Mouse (Mus musculus) spleen, embryonic (tissue): ENCODE measurements at regions not wholly inside any gene's neighbourhood (a gene's known extent, or its start where the extent isn't known, plus 50 kb on each side); places are given as distances from the start of the nearest gene placed in this dataset.

ENCODE experiments used
- CTCF ChIA-PET: fragments of 350-600 bp; sonication (Branson Sonifier 250); formaldehyde crosslinking; loops from one replicate; lab custom pipeline; 2022; lab: Charles Lee

DNA sequence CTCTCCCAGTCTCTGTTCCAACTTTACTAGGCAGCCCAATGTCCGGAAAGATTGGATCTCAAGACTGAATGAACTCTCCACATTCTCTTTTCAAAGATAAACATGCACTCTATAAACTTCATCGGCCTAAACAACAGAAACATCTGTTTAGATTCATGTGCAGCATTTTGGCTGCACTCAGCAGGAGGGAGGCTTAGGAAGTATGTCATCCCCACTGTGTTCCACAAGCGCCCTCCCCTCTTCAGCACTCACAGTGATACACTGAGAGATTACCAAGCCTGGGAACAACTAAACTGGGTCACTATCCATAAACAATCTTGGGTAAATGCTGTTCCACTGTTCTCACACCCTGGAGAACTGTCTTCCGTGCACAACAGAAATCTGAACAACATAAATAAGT, 185.5 kb upstream of the Gm11114 start:
- CTCF ChIA-PET, result no interaction called here

DNA sequence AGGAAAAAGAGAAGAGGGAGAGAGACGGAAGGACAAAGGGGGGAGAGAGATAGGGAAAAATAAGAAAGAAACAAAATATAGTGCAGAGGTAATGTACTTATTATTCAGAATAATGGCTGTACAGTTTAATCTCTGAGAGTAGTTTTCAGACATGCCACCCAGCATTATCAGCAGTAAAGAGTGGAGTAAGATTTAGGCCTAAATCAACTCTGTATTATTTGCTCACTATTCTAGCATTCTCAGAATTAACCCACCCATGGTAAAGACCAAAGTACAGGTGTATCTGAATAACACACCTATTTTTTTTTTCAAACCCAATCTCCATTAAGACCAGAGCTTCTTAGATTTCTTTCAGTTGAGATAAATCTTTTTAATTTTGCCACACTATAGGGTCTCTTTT, 177.7 kb upstream of the Gm11114 start:
- CTCF ChIA-PET, result no interaction called here

DNA sequence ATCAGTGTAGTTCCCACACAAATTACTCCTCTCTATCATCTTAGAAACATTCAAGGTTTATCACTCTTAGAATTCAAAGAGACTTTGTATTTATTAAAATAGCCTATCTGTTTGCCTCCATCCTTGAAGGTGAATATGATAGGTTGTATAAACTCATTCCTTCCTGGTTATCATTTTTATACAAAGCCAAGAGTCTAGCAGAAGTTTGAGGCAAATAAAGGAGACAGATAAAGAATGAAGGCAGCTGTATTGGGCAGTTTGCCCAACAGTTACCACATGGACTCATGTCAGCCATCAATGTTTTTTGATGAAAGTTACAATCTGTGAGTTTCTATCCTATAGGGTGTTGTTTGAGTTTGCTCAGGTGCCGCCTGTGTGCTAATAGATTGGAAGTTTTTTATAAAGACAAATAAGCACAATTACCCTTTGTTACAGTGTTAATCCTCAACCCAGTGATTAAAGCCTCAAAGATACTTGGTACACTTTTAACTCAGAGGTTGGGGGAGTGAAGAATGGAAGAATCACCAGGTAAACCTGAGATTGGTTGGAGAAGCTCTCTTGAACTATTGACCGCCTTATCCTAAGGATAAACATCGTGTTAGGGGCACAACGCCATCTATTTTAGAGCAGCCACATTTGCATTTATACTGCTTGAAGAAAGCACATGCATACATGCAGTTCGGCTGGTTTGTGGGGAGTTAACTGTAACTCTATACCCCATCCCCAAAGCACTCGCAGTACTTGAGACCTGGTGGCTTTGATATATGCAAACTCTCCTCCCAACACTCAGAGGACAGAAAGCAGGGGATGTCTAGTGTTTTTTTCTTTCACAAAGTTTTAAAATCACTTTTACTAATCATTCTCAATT, 175.6 kb upstream of the Gm11114 start:
- CTCF ChIA-PET, result no interaction called here

DNA sequence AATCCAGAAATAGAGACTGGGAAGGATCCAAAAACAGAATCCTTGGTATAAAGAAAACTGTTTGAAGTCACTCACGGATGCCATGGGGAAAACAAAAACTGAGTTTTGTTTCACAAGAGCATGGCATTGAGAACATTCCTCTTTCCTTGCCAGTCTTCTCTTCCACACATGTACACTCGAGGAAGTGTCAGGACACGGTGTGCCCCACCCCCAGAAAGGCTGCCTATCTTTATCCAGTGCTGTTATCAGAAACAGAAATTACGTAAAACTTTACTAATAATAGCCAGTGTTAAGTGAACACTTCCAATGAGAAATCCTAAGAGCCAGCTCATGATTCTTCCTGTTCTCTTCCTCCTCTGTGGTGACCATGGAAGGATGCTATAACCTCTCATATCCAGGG, 172.7 kb upstream of the Gm11114 start:
- CTCF ChIA-PET, result no interaction called here

GRCm38 (mm10) chr9:85144363-85144762, 168.2 kb upstream of the Gm11114 start:
- CTCF ChIA-PET, result interaction anchor here (0.6 kb wide), 1 partner anchor 535 kb away, joined by 8 read pairs; no protein-coding TSS in a partner anchor

DNA sequence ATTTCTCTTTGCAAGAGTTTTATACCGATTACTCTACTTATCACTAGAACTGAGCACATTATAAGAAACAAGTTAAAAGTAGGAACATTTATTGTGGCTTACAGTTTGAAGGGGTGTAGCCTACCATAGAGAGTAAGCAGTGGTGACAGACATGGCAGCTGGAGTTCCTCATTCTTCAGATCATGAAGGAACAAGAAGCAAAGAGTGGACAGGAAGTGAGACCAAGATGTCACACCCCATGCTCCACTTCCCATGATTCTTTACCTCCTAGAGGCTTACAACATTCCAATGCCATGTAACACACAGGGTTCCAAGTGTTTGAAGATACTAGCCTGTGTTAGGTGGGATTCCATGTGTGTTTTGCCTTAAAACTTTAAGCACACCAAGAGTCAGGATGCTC, 146.9 kb upstream of the Gm11114 start:
- CTCF ChIA-PET, result no interaction called here

DNA sequence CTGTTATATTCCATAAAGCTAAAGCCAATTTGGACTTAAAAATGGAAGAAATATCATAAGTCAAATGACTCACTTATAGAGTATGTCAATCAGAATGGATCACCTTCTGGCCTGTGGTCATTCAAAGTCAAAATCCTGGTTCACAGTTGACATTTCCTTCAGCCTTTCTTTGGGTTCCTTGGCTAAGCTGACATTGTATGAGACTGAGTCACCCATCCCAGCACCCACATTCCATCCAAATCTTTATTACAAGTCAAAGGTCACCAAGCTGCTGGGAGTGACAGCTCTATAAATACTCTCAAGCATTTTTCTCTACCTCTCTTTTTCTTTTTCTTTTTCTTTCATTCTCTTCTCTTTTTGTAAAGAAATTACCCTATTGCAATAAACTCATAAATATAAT, 145.3 kb upstream of the Gm11114 start:
- CTCF ChIA-PET, result no interaction called here

DNA sequence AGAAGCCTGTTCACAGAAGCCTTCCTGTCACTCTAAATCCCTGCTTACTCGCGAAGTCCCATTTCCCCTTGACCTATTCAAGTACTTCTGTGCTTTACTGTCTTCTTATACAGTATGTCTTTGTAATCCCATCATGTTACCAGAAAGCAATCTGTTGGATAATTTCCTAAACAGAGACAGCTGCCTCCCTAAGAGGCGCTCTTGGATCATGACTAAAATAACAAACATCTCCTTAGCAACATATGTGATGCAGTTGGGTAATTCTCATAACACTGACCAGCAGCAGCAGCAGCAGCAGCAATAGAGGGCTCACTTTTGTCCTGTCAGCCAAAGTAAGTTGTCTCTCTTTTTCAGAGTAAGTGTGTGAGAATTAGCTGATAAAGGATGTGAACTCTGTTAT, 138.1 kb upstream of the Gm11114 start:
- CTCF ChIA-PET, result interaction anchor here (0.7 kb wide), 1 partner anchor 1460 kb away, joined by 3 read pairs; no protein-coding TSS in a partner anchor

DNA sequence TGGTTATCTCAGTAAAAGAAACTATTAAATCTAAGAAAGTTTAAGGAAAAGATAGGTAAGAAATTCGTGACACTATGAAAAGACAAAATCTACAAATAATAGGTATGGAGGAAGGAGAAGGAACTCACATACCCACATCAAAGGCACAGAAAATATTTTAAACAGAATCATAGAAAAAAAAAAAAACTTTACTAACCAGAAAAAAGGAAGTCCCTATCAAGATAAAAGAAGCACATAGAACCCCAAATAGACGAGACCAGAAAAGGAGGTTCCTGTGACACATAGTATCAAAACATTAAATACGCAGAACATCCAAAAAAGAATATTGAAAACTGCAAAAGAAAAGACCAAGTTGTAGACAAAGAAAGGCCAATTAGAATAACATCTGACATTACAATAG, 111.4 kb upstream of the Gm11114 start:
- CTCF ChIA-PET, result no interaction called here

- CTCF ChIA-PET, result no interaction called here
Measured at GRCm38 (mm10) chr9:85224870-85225269, 87.7 kb upstream of the Gm11114 start.
